Mouse (Mus musculus): Measurements from ENCODE around the gene Gbp3.
"Not testable (repeated sequence)": the region's sequence is repeated elsewhere in the genome, so short reads cannot be mapped to it uniquely, and the experiment has no call there.

Gbp3 gene

GRCm38 (mm10) chr3:142559632-142560228 lies at the start of gene Gbp3:
Gene Gbp3, plus strand, starts transcription at chr3:142560026.
- peak; percentile 46 for DNase-seq

- DNase-seq: no peak
Observed at GRCm38 (mm10) chr3:142528116-142528515, 31.7 kb upstream of the Gbp3 start.

- no peak for DNase-seq
Observed at GRCm38 (mm10) chr3:142529597-142529996, 30.2 kb upstream of the Gbp3 start.

- DNase-seq: peak; percentile 65
Observed at GRCm38 (mm10) chr3:142530087-142530953, 29.5 kb upstream of the Gbp3 start, which contains the start of gene Gbp7. Gene Gbp7, plus strand, starts transcription at chr3:142530342.

GRCm38 (mm10) chr3:142531595-142531994 lies 28.2 kb upstream of the Gbp3 start:
- DNase-seq: no peak

- DNase-seq: no peak
Observed at GRCm38 (mm10) chr3:142533185-142533584, 26.6 kb upstream of the Gbp3 start.

DNA sequence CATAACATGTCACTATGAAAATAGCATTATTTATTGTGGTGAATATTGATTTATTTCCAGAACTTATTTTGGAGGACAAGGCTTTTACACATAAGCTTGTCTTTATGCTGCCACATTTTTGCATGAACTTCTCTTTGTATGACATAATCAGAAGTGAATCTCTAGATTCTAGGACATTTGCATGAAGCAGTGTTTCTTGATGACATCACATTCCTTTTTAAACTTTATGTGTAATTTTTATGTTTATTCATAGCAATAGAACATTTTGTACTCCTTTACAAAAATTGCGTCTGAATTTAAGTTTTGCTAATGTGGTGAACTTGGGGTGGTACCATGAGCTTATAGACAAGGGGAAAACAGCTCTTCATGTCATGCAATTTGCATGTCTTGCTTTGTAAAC lies 24.2 kb upstream of the Gbp3 start:
- DNase-seq: no peak

- no peak for DNase-seq
Observed at GRCm38 (mm10) chr3:142541391-142541790, 18.4 kb upstream of the Gbp3 start.

DNA sequence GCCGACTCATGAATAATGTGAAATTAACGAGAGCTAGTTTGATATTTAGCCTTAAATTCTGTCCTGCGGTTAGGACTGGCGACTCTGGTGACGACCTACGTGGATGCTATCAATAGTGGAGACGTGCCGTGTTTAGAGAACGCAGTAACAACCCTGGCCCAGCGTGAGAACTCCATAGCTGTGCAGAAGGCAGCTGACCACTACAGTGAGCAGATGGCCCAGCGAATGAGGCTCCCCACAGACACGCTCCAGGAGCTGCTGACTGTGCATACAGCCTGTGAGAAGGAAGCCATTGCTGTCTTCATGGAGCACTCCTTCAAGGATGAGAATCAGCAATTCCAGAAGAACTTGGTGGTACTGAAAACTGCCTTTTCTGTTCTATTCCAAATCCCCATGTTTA lies 17.1 kb upstream of the Gbp3 start:
- DNase-seq: not testable (repeated sequence)

GRCm38 (mm10) chr3:142546690-142547089 lies 13.1 kb upstream of the Gbp3 start:
- no peak for DNase-seq

DNA sequence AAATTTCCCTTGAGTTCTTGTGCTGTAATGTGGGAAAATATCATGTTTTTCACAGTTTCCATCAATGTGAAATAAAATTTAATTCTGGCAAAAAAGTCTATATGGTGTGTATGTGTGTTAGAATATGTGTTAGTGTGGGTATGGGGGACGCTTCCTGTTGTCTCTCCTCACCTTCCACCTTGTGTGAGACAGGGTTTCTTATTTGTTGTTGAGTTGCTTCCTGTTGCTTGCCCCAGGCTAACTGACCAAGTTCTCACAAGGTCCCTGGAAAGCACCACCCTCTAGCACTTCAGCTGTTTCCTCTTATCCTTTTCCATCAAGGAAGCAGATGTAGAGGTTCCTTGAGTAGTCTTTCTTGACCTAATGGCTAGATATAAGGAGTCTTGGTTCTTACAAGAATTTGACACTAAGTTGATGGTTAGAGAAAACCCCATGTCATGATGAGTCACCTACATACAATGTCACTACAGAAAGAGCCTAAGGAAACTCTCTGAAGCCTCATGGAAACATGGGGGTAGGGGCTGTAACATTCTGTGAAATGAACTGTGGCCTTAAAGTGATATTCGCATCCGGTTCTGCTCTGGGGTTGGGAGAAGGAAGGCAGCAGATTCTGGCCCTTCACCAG lies 9.7 kb upstream of the Gbp3 start:
- no peak for DNase-seq

DNA sequence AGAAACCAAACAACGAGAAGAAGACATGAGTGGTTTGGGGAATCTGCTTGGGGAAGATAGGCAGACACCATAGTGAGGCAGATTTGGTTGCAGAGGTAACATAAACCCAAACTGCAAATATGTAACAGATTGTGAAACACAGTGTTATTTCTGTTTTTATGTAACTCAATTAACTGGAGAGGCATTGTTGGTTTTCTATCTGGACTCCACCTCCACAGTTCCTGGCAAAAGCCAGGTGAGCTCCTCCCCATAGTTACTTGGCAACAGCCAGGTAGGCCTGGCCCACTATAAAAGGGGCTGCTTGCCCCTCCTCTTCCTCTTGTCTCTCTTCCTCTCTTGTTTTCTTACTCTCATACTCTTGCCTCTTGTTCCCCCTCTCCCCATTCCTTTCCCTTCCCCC lies 5.2 kb upstream of the Gbp3 start:
- no peak for DNase-seq

DNA sequence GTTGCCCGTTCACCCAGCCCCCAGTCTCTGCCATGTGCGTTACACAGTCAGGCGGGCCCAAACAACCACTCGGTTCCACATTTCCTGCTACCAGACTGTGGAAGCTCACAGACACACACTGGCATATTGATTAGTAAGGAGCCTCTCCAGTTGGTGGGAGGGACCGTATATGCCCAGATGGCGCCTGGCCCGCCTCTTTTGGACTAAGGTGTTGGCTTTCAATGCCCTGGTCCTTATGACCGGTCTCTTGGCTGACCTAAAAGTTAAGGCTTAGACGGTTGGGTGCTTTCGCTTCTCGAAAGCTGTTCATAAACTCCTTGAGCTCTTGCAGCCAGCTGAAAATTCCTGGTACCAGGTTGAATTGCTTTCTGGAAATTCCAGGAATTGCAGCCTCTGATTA lies 4.2 kb upstream of the Gbp3 start:
- DNase-seq: no peak

GRCm38 (mm10) chr3:142560296-142560948 lies 596 bp downstream of the Gbp3 start:
- DNase-seq: peak; percentile 91

- DNase-seq: no peak
Observed at GRCm38 (mm10) chr3:142561045-142561646, 1.3 kb downstream of the Gbp3 start.

DNA sequence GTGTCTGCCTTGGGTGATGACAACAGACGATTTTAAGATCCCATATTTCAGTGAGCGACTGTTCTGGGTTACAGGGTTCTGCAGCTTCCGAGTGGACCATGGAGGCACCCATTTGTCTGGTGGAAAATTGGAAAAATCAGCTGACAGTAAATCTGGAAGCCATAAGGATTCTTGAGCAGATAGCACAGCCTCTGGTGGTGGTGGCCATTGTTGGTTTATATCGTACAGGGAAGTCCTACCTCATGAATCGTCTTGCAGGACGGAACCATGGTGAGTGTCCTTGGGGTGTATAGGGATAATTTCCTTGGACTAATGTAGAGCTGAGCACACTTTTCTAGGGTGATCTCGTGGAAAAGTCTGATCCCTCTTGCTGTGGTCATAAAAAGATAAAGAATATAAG lies 1.8 kb downstream of the Gbp3 start:
- no peak for DNase-seq

DNA sequence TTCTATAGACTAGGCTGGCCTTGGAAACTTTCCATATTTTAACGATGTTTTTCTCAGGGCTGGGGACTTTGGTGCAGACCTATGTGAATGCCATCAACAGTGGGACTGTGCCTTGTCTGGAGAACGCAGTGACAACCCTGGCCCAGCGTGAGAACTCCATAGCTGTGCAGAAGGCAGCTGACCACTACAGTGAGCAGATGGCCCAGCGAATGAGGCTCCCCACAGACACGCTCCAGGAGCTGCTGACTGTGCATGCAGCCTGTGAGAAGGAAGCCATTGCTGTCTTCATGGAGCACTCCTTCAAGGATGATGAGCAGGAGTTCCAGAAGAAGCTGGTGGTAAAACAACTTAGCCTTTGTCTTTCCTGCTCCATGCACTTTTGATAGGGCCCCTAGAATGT lies 7.7 kb downstream of the Gbp3 start:
- not testable (repeated sequence) for DNase-seq

DNA sequence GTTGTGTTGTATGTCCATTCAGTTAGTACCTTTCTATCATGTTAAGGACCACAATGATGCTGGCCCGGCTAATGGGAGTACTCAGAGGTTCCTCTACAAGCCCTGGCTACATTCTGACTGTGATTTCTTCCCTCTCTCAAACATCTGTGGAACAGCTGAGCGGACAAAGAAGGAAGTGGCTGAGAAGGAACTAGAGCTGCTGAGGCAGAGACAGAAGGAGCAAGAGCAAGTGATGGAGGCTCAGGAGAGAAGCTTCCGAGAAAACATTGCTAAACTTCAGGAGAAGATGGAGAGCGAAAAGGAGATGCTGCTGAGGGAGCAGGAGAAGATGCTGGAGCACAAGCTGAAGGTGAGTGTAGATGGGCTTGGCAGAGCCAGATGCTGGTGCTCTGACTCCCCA lies 10.9 kb downstream of the Gbp3 start:
- no peak for DNase-seq

DNA sequence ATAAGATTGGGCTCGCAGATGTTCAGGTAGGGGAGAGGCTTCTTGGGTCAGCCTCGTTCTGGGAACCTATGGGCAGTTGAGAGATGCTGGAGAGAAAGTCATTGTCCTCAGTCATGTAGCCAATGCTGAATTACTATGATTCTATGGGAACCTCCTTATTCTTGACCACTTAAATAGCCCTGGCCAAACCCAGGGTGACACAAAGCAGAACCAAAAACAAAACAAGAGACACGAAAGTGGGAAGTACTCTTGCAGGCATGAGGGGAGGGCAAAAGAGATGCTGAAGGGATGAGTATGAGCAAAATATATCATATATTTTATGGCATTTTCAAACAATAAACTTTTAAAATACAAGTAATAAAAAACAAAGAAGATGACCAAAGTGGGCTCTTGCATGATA lies 17.3 kb downstream of the Gbp3 start:
- no peak for DNase-seq

DNA sequence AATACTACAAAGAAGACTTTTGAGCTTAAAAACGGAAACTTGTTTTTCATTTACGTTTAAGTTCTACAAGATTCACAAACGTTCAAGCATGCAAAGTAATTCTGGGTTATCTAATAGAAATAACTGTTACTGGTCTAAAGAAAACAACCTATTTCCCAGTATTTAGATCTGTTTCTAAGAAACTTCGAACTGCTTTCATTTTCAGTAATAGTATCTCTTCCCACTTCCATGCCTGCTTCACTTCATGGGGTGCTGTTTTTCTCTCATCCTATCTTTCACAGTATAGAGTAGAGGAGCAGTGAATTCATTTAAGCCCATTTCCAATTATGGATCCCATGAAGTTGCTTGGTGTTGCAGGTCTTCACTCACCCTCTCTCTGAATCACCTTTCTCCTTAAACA lies 18.5 kb downstream of the Gbp3 start:
- DNase-seq: no peak

- no peak for DNase-seq
Observed at GRCm38 (mm10) chr3:142583067-142583466, 23.2 kb downstream of the Gbp3 start.

DNA sequence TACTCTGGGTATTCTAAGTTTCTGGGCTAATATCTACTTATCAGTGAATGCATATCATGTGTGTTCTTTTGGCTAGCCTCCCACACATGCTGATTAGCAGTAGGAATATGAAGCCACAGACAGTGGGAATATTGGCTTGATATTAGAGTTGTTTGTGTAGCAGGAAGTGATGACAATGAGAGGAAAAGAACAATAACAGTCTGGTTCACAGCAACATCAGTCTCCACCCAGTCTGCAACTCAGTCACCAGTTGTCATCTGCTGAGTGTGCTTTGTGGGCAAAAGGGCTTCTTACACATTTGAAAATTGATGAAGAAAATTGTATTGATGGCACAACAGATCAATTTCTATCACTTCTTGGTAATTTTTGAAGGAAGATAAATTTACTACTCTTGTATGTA lies 27.6 kb downstream of the Gbp3 start:
- DNase-seq: no peak

GRCm38 (mm10) chr3:142588888-142589287 lies 29.1 kb downstream of the Gbp3 start:
- DNase-seq: no peak

Measured in thymus, postnatal 25 days (tissue).